Mouse (Mus musculus): ENCODE data around the gene Aifm1.
"Not testable (repeated sequence)": the region's sequence is repeated elsewhere in the genome, so short reads cannot be mapped to it uniquely, and the experiment has no call there.

The Aifm1 gene

DNA sequence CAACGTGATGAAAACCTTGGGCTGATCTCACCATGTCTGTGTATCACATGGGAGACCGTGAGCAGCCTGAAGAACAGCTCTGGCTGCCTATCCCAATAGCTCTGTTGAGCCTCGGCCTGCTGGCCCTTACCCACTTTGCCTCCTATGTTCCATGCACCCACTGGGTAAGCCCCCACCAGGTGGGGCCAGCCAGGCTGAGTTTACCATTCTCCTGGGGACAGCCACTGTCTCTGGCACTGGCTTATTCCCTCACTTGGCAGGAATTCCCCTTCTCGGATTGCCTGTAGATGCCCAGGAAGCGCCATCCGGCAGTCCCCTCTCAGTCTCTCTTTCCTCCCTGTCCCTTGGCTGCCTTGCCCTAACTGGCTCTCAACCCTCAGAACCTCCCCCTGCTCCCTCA lies 56.4 kb downstream of the Aifm1 start:
- no peak for DNase-seq (ENCODE audit: low spot score in 2 of 2)

DNA sequence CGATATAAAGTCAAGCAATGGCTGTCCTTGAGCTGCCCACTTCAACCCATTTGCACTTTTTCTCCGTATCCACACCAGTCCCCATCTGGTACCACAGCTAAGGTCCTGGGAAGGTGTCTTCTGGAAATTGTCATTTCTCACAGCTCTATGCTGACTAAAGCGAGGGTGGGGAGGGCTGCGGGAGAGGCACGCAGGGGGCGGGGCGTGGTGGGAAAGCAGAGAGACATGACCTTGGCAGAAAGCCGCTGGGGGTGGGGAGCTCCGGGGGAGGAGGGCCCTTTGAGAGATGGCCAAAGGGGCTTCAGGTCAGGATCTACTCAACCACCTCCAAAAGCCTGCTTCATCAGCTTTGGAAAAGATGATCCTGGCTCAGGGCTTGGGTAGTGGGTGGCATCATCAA lies 58.3 kb downstream of the Aifm1 start:
- peak in 1 of 2 experiments; percentile 7 for DNase-seq (ENCODE audit: low spot score in 2 of 2)

DNA sequence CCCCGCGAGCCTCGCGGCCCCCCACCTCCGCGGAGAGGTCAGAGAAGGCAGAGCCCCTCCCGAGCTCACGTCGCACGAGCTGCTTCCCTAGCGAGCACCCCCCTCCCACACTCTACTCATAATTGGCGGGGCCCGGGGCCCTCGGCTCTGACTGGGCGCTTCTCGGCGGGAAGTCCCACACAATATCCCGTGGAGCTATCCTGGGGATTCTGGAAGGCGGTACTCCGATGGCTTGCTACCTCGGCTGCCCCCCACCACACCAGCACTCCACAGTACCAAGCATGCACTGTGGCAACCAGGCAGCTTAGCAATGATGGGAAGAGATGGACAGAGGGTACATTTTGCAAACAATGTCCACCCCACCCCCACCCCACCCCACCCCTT lies 58.9 kb downstream of the Aifm1 start:
- no peak for DNase-seq (ENCODE audit: low spot score in 2 of 2)

DNA sequence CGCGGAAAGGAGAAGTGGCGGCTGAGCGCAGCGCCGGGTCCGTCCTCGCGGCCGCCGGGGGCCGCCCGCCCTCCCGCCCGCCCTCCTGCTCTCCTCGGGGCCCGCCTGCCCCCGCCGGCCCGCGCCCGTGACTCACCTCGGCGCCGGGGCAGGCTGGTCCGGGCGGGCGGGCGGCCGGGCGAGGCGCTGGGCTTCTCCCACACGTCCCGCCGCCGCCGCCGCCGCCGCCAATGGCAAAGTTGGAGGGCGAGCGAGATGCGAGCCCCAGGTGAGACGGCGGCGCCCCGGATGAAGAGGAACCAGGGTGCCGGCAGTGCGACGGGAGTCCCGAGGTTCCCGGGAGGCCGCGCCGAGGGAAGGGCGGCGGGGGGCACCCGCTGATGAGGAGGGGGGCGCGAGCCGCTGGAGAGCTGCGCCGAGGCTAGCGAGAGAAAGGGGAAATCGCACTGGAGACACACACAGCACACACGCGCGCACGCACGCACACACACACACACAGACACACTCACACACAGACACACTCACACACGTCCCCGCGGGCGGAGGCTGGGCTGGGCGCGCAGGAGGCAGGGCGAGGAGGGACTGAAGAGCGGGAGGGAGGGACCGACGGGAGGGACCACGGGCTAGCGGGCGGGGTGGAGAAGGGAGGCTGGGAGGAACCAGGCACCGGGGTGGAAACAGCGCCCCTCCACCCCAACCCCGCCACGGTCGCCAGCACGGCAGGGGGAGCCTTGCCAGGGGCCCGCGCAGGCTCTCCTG lies 59.4 kb downstream of the Aifm1 start:
- DNase-seq (ENCODE audit: low spot score in 2 of 2), result peak; percentile 71 to 76

DNA sequence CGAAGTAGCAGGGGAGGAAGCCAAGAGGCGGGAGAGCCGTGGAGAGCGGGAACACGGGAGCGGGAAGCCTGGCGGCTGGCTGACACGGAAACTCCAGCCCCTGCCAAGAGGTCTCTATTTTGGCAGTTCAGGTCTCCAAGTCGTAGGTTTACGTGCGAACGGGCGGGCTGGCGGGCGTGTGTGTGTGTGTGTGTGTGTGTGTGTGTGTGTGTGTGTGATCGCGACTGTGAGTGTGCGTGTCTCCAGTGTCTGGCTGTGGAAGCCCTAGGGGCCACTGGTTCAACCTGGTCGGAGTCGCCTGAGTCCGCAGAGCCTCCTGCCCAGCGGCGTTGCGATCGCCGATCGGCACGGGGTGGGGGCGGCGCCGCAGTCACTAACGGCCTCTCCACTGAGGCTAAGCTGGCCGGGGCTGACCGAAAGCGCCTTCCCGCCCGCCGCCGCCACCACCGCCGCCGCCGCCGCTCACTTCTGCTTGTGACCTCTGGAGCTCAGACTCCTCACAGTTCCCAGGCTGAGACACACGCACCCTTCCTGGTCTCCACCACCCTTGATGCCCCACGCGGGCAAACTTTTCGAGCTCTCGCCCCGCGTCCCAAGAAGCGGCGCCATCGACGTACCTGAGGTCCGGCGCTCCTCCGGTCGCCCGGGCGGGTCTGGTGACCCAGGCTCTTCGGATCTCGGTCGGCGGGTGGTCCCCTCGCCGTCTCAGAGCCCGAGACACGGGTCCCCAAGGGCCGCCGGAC lies 60.3 kb downstream of the Aifm1 start:
- DNase-seq (ENCODE audit: low spot score in 2 of 2), result peak in 1 of 2 experiments; percentile 20

DNA sequence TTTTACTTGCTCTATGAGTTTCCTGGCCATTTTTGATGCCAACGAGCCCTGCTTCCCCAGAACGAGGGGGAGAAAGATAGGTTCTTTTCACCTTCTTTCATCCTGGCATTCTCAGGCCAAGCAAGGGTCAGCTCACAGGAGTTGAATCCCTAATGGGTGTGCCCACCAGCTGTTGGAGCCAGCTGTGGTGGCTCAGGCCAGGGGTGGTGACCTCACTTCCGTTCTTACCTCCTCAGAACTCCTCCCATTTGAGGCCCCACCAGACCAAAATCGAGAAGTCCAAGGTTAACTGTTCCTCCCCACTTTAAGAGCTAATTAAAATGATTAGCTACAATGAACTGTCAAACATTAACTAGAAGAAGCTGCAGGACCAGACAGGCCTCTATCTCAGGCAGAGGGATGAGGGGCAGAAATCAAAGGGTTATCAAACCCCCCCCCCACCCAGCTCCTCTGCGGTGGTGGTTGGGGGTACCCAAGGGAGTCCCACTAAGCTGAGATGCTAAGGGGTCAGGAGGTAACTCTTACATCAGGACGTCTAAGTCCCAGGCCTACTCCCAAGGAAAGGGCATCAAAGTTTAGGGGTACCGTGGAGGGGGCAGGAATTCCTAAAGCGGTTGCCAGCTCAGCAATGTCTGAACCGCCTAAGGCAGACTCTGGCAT lies 61.0 kb downstream of the Aifm1 start:
- DNase-seq (ENCODE audit: low spot score in 2 of 2), result peak in 1 of 2 experiments; percentile 34

DNA sequence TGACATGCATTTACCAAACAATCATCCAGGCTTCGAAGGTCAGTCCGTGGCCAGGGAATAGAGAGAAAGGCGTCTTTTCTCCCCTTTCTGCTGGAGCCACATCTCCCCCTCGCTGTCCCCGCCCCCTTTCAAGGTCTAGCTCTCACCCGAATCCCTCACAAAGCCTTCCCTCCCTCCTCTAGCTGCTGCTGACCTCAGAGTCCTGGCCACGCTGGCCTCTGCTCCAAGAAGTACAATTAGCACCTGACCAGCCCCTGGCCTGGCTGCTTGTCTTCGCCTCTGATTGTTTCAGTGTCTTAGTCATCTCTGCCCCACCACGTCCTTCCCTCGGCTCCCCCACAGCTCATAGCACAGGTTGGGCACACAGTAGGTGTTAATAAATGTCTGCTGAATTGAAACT lies 63.7 kb downstream of the Aifm1 start:
- DNase-seq (ENCODE audit: low spot score in 2 of 2), result peak; percentile 37 to 62

DNA sequence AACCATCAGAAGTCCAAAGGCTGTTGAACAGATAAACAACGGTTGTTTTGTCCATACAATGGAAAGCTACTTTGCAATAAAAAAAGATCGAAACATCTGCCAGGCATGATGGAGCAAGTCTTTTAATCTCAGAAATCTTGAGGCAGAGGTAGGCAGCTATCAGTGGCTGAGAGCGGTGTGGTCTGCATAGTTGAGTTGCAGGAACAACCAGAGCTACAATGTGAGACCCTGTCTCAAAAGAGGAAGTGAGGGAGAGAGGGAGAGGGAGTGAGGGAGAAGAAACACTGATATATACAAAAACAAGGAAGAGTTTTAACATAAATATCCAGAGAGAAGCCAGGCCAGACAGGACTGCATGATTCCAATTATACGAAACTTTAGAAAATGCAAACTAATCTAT lies 68.7 kb downstream of the Aifm1 start:
- no peak for DNase-seq (ENCODE audit: low spot score in 2 of 2)

DNA sequence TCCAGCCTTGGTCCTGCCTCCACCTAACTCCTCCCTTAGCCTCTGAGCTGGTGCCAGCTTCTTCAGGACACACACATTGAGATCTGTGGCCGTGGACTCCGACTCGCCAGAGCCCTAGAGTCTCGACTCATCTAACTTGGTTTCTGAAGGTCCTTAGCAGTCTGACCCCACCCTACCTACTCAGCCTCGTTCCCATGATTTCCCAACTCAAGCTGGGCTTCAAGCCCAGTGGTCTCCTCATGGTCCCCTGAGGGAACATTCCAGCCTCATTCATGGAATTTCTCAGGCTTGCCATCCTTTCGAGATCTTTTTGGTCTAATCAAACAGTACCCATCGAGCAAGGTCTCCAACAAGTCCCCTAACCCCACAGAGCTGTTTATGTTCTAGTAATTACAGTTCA lies 71.4 kb downstream of the Aifm1 start:
- no peak for DNase-seq (ENCODE audit: low spot score in 2 of 2)

DNA sequence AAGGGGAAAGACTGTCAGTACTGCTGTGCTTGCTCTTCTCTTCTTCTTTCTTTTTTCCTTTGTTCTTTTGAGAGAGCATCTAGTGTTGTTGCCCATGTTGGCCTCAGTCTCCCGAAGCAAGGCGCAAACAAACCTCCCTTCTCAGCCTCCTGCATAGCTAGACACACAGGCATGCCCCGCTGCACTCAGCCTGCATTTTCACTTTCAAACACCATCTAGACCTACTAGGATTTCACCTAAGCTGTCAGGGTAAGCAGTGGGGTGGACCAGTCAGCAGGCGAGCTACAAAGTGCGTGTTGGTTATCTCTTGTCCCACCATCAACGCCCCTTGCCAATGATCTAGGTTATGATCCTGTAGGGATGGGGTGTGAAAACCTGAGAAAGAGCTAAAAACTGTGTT lies 71.8 kb downstream of the Aifm1 start:
- DNase-seq (ENCODE audit: low spot score in 2 of 2), result no peak

DNA sequence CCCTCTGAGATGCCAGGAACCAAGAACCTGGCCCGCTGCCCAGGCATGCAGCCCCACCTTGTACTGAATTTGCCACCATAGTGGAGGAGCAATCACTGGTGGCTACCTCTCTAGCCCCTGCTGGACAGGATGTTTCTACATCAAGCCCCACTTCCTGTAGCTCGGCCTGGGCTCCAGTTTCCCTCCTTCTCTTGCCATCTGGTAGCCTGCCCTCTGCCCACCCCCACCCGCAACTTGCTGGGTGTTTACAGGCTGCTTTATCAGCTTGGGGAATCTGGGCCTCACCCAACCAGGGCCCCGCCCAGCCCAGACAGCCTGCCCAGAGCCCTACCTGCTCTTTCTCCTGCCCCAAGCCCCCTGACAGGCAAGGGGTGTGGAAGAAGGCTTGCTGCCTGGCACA lies 74.3 kb downstream of the Aifm1 start:
- DNase-seq (ENCODE audit: low spot score in 2 of 2), result peak; percentile 56 to 61

DNA sequence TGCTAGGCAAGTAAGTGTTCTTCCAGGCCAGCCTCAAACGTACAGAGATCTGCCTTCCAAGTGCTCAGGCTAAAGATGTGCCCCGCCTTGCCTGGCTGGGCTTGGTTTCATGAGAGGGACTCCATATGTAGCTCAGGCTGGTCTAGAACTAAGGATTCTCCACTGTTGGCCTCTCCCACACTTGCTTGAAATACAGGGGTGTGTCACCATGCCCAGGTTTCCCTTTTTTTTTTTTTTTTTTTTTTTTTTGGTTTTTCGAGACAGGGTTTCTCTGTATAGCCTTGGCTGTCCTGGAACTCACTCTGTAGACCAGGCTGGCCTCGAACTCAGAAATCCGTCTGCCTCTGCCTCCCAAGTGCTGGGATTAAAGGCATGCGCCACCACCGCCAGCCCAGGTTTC lies 77.3 kb downstream of the Aifm1 start:
- DNase-seq (ENCODE audit: low spot score in 2 of 2), result not testable (repeated sequence)

DNA sequence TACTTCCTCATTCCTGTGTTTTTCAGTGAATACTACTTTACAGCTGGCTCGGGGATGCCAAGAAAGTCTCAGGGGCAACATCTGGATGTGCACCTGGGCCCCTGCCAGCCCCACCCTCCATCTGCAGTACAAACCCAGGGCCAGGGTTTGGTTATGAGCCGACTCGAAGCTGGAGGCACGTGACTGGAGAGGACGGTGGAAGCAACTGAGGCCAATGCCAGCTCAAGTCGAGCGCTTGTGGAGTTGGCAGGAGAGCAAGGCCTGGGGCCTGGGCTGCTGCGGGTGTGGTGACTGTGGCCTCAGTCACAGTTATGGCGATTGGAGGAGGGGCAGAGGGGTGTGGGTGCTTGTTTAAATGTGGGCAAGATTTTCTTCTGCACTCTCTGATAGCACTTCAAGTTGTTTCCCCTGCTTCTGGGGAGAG lies 77.9 kb downstream of the Aifm1 start:
- DNase-seq (ENCODE audit: low spot score in 2 of 2), result peak in 1 of 2 experiments; percentile 38

DNA sequence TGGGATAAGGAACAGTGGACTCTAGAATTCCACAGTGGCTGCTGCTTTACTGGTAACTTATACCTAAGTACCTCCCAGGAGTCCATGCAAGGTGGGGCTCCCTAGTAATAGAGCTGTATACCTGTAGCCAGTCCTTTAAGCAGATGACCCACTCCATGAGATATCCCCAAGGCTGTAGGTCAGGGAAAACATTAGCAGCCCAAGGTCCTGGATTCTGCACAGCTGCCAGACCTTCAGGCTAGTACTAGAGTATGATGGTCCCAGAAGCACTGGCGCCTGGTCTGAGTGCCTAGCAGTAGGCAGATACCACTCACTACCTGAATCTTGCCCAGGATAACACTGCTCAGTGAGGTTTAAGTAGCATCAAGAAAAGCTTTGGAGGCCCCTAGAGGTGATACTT lies 79.1 kb downstream of the Aifm1 start:
- DNase-seq (ENCODE audit: low spot score in 2 of 2), result no peak

DNA sequence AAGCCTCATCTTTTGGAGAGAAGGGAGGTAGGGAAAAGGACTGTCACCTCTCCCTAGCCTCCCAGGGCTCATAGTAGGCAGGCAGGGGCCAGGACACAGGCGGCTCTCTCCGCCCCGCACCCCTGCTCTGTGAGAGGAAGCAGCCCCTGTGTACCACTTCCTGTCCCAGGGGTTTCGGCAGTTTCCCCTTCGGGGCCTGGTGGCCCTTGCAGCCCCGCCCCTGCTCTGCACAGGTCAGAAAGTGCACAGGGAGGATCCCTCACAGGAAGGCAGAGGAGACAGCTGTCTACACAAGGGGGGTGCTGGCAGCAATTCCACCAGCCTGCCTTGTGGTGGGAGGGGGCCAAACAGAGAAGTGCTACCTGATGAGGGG lies 79.8 kb downstream of the Aifm1 start:
- DNase-seq (ENCODE audit: low spot score in 2 of 2), result peak; percentile 76 to 82

DNA sequence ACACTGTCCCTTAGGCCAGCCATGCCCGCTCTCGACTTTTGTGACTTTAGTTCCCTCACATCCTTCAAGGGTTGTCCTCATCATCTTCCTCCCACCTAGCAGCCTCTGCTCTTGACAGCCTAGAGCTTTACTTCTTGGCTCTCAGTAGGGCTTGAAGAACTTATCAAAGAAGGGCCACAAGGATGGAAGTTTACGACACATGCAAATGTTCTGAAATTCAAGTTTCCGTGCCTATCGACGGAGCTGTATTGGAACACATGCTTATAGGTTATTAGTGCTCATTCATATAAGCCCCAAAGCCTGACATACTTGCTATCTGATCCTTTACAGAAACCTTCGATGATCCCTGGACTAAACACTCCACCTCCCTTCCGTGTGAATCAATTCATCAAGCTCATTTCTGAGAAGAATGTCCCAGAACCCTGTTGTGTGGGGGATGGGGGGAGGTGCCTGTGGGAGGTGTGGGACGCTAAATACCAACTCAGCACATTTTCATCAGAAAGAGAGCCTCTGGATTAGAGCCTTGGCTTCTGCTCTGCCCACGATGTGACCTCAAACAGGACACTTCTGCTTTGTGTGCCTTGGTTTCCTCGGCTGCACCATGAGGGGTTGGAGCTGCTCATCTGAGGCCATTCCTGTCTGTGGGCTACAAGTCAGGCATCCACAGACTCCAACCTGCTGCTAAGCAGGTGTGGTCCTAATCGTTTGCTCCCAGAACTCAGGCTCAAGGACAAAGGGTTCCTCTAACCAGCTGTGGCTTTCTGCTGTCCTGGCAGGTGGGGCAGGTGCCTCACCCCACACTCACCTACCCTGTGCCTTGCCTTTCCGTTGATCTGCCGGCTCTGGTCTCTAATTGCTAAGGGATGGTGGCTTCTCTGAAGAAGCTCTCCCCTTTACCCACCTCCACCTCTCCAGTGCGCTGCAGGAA lies 80.5 kb downstream of the Aifm1 start:
- no peak for DNase-seq (ENCODE audit: low spot score in 2 of 2)

DNA sequence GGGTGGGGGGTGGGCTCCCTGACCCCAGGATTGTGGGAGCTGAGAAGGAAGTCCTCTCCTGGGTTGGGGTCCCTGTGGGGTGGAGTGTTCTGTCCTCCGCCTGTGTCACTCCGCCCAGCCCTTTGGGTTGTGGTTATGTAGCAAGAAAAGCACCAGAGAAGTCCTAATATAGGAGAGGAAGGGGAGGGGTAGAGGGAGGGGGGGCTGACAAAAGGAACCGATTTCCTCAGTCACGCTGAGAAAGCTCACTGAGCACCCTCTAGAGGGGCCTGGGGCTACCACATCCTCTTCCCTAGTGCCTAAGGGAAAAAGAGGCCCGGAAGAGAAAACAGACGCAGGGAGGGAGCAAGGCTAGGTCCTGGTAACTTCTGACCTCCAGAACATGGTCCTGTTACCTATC lies 83.8 kb downstream of the Aifm1 start:
- DNase-seq (ENCODE audit: low spot score in 2 of 2), result peak in 1 of 2 experiments; percentile 32

DNA sequence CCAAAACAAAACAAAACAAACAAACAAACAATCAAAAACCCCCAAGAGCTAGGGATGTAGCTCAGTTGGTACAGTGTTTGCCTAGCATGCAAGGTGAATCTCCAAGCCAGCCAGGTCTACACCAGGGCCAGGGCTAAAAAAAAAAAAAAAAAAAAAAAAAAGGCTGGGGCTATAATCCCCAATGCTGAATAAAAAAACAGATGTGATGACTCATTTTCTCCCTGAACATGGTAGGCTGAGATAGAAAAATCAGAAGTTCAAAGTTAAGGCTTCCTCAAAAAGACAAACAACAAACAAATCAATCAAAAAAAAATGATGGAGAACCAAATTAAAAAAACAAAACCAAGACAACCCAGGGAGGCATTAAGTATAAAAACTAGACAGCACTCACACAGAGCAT lies 84.3 kb downstream of the Aifm1 start:
- no peak for DNase-seq (ENCODE audit: low spot score in 2 of 2)

DNA sequence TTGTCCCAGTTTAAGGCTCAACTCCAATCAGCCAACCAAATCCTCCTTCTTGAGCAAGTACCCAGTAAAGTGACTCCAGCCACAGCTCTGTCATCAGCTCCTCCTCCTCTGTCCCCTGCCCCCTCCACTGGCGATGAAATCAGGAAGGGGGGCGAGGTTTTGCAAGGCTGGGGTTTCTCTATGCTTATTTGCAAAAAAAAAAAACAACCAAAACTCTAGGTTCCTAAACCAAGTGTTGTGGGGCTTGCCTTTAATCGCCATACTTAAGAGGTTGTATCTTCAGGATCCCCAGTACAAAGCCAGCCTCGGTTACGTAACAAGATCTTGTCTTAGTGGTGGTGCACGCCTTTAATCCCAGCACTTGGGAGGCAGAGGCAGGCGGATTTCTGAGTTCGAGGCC lies 84.7 kb downstream of the Aifm1 start:
- no peak for DNase-seq (ENCODE audit: low spot score in 2 of 2)

DNA sequence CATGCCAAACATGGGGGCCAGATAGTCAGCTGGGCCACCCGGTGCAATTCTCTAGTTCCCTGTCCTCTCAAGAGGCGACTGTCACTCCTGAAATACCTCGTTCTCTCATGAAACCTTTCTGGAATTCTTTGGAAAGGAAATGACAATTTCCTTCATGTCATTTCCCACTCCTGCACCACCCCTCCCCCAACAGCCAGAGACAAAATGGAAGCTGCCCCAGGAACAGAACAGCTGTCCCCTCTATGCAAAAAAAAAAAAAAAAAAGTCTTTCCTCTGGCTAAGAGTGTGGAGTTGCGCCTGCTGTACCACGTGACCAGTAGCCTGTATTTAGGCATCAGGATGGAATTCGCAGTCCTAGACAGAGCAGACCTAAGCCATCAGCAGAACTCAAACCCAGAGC lies 85.1 kb downstream of the Aifm1 start:
- no peak for DNase-seq (ENCODE audit: low spot score in 2 of 2)

DNA sequence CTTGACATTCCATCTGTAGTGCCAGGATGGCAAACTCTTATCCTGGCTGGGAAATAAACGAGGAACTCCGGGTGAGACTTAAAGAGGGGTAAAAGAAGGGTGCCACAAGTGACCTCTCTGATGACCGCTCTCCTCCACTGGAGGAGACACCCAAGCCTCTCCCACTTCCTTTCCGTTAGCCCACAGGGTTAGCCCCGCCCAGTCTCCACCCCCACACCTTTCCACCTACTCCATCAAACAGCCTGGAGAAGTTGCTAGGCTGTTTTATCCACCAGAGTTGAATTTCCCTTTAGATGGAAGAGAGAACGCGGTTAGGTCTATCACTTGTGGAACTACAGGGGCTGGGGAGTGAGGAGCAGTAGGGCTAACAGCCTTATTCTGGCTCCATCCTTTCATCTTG lies 88.1 kb downstream of the Aifm1 start:
- peak; percentile 28 to 40 for DNase-seq (ENCODE audit: low spot score in 2 of 2)

All from natural killer cell, adult 2 months (primary cell).